Mouse (Mus musculus): ENCODE data around the gene Psat1.

Psat1 gene

DNA sequence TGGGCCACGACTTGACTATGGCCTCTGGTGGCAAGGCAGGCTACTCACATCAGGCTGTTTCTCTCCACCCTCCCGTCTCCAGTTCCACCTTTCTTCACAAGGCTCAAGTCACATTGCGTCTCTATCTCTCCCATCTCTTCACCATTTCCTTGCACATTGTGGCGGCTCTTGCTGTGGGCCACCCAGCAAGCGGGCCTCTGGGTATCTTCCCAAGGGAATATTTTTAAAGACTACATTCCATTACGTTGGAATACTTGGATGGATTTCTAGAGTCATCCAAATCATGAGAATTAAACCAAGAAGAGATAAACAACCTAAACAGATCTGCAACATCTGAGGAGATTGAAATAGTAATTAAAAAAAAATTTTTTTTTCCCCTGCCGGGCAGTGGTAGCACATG lies at the start of gene Psat1:
Gene Psat1, minus strand, starts transcription at position 101 of the 400 bp plus-strand sequence.
- no peak for DNase-seq (ENCODE audit: low spot score)

GRCm38 (mm10) chr19:15990102-15990501 lies 43.0 kb upstream of the Psat1 start:
- DNase-seq (ENCODE audit: low spot score) = no peak

DNA sequence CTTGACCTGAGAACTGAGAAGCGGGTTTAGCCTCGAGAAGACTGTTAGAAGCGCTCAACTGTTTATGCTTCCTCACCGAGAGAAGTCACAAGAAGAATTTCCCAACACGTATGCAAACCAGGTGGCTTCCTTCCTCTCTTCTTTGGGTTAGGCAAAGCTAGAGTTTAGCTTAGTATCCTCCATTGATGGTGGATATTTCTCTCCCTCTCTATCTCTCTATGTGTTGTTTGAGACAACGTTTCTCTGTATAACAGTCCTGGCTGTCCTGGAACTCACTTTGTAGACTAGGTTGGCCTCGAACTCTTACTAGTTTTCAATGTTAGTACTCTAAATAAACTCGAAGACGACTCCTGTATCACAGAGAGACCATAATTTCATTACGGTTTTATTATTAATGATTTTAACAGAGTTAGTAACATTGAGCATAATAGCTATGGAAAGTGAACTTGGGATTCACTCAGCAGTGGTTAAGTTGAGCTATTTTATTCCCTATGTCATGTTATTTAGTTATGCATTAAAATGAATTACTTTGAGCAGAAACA lies 38.1 kb upstream of the Psat1 start:
- no peak for DNase-seq (ENCODE audit: low spot score)

GRCm38 (mm10) chr19:15984449-15985171 lies 37.5 kb upstream of the Psat1 start, which contains the start of gene Cep78:
TSS of gene Cep78 (minus strand) at chr19:15984989.
- peak; percentile 95 for DNase-seq (ENCODE audit: low spot score)

DNA sequence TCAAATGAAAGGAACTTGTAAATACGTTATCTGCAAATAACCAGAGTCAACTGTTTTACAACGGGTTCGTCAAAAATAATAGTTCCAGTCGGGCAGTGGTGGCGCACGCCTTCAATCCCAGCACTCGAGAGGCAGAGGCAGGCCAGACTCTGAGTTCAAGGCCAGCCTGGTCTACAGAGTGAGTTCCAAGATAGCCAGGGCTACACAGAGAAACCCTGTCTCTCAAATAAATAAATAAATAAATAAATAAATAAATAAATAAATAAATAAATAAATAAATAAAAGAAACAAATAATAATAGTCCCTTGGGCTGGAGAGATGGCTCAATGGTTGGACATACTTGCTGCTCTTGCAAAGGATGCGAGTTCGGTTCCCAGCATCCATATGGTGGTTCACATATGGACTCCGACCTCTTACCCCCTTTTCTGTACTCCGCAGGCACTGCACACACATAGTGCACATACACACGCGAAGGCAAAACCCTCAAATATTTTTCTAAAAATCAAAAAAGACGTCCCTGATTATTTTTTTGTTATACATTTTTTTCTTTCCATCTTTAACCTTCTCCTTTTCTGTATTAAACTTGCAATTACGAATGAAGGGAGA lies 36.7 kb upstream of the Psat1 start:
- DNase-seq (ENCODE audit: low spot score) = peak; percentile 29

DNA sequence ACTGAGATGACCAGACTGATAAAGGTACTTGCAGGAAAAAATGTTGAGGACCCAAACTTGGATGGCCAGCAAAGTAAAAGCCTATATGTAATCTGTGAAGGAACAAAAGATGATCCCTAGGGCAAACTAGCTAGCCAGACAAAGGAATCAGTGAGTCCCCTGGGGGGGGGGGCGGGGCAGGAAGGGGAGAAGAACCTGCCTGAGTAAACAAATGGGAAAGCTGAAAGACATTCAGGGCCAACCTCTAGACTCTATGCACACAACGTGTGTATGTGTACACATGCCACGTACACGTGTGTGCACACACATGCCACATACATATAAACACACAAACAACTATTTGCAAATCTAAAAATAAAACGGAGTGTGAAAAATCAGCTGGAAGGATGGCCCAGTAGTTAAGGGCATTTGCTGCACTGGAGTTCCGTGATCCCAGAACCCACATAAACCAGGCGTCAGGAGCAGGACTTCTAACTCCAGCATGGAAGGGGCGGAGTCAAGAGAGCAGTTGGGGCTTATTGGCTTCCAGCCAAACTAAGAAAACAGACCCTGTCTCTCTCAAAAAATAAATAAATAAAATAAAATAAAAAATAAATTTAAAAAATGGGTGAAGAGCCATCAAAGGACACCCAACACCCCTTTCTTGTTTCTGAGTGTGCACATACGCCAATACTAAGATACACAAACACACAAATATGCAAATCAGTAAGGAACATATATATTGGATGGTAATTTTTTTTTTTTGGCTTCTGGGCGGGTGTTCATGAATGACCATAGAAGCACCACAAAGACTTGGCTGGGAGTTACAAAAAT lies 36.0 kb upstream of the Psat1 start:
- DNase-seq (ENCODE audit: low spot score) = peak; percentile 36

DNA sequence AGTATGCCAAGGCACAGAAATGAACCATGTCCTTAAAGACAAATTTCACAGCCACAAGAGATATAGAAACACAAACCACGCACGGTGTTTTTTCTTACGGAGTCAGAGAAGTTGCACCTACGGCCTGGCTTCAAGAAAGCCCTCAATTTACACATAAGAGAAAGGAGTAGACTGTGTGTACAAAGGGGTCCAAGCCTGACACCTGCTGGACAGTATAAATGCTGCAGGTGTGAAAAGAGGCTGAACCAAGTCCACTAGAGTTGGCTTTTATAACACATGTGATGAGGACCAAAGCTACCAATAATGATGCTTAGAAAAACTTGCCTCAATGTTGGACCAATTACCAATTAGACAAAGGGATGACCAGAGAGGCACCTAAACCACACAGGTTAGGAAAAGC lies 34.7 kb upstream of the Psat1 start:
- DNase-seq (ENCODE audit: low spot score) = peak; percentile 82

DNA sequence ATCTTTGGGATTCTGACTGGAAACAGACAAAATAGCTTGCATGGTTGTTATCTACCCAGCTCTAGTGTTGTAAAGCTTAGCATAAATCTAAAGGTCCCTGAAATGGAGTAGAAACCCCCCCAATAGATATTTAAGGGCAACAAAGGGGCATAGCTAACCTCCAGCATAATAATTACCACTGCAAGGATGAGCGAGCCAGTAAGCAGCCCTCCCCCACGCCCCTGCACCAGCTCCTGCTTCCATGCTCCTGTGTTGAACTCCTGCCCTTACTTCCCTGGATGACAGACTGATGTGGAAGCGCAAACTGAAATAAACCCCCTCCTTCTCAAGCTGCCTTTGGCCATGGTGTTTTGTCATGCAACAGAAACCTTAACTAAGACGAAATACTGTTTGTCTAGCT lies 26.2 kb upstream of the Psat1 start:
- DNase-seq (ENCODE audit: low spot score) = no peak

DNA sequence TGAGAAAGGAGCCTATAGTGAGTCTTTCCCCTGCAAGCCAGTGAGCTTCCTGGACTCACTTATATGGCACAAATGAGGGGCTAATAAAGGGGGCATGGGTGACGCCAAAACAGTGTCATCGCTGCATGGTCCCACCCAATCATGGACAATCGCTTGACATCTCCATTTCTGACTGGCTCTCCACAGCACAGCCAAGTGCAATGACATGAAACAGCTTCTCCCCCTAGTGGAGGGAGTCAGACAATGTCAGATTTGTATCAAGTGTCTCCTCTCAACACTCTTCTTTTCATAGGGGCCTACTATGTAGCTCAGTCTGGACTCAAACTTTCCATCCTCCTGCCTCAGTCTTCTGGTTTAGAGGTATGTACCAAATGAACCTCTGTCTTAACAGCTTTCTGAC lies 17.9 kb upstream of the Psat1 start:
- DNase-seq (ENCODE audit: low spot score) = peak; percentile 81

GRCm38 (mm10) chr19:15964533-15964932 lies 17.4 kb upstream of the Psat1 start:
- DNase-seq (ENCODE audit: low spot score) = no peak

- DNase-seq (ENCODE audit: low spot score) = no peak
Measured at GRCm38 (mm10) chr19:15963011-15963695, 16.0 kb upstream of the Psat1 start.

DNA sequence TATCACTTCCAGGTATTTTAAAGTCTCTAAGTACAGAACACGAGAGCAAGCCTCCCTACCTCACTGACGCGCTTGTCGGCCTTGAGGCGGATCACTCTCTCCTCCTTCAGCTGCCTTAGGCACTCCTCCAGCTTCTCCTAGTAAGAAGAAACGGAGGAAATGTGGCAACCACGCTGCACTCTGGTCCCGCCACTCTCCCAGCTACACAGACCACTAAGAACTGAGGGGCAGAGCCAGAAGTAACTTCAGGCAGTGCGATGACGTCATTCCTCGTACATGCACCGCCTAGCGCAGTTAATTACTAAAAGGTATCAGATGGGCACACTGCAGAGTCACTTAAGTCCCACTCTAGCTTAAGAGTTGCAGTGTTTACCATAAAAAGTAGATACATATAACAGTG lies 15.2 kb upstream of the Psat1 start:
- no peak for DNase-seq (ENCODE audit: low spot score)

GRCm38 (mm10) chr19:15950225-15950624 lies 3.1 kb upstream of the Psat1 start:
- no peak for DNase-seq (ENCODE audit: low spot score)

- no peak for DNase-seq (ENCODE audit: low spot score)
Measured at GRCm38 (mm10) chr19:15948867-15949266, 1.7 kb upstream of the Psat1 start.

DNA sequence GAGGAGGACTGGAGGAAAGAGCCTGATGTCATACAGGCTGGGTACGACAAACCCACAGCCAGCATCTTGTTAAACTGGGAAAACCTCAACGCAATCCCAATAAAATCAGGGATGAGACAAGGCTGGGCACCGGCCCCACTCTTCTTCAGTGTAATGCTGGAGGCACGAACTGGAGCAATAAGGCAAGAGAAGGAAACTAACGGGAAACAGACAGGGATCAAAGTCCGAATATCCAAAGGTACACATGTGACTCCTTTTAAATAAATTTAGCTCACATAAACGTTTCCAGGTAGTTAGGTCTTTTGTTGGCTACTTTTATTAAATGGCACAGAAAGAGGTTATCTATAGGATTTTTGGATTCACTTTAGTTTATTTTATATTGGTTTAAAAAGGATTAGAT lies 1.3 kb upstream of the Psat1 start:
- no peak for DNase-seq (ENCODE audit: low spot score)

DNA sequence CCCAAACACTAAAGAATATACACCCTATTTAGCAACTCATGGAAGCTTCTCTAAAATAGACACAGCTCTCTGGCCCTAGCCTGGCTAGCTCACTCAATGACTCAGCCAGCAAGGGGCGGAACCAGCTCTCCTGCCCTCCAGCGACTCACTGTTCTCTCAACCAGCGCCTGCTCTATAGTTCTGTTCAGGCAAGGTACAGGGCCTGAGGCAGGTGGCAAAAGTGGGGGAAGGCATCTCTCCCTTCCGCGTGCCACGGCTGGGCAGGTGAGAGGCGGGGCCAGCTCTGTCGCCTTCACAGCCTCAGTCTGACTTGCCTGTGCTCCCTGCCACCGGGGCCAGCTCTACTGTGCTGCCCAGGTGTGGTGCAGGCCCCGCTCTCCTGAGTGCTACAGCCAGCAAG lies 474 bp downstream of the Psat1 start:
- no peak for DNase-seq (ENCODE audit: low spot score)

DNA sequence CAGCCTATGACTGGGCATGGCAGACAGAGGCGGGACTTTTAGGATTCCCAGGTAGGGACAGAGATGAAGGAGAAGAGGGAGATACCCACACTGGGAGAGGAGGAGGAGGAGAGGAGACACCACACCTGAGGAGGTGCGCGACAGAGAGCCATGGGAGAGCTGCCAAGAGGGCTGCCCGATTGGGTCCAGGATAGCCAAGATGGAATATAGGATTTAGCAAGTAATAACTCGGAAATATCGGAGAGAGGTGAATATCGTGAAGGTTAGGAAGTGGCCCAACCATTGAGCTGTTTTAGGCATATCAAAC lies 4.1 kb downstream of the Psat1 start:
- no peak for DNase-seq (ENCODE audit: low spot score)

GRCm38 (mm10) chr19:15942421-15943116 lies 4.6 kb downstream of the Psat1 start:
- DNase-seq (ENCODE audit: low spot score) = no peak

GRCm38 (mm10) chr19:15941399-15941798 lies 5.7 kb downstream of the Psat1 start:
- no peak for DNase-seq (ENCODE audit: low spot score)

DNA sequence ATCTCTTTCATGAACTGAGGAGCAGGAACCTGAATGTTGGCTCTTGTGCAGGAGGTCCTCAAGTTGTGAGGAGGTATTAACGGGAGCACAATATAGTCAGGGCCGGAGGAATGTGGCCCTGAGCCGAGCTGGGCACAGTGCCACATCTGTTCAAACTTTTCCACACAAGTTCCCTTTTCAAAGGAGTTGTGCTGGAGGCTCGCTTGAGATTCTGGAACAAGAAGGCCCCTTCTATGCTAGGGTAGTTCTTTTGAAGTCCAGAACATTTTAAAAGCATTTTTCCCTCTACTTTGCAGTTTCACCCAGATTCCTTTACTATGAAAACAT lies 21.5 kb downstream of the Psat1 start:
- DNase-seq (ENCODE audit: low spot score) = peak; percentile 25

DNA sequence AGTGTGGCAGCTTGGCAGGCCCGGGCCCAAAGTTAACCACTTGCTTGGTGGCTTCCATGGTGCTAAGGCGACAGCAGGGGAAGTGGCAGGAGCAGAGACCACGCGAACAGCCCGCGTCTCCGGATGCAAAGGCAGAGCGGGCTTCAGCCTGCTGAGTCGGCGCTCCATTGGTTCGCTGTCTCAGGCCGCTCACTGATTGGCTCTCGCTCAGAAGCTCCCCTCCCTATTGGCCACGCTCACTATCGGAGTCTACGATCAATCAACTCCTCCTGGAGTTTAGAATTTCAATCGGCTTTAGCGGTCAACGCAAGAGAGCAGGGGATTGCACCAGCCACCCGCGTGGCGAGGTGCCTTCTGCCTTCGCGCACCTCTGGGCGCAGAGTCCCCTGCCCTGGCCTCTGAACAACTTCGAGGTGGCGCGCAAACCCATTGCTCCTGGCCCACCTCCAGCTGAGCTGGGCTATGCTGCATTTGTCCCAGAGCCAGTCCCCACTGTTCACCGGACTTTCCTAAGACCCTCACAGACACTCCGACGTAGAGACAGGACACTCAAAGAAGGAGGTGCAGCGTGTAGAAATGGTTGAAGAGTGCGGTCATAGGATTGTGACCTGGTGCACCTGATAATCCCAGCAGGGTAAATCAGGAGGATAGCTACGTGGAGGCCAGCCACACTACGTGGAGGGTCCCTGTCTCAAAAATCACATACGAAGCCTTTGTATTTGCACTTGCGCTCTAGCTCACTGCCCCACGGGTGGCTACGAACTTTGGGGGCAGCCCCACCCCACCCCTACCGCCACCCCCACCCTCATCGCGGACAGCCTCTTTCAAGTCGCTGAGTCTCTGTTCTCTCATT lies 22.0 kb downstream of the Psat1 start:
- peak; percentile 94 for DNase-seq (ENCODE audit: low spot score)
